Mouse (Mus musculus) lung, postnatal 10 days (tissue): ENCODE data around the gene Stub1.
A peak's percentile ranks its signal among the peaks of the same experiment; 100 is the strongest.
"Not testable (repeated sequence)": the region's sequence is repeated elsewhere in the genome, so short reads cannot be mapped to it uniquely, and the experiment has no call there.

Source experiments
- DNase-seq: peaks from one replicate; pipeline ENCODE4 v3.0.0; 2021

Gene Stub1

GRCm38 (mm10) chr17:25833291-25833663 lies at the start of gene Stub1:
TSS of gene Stub1 (minus strand) at chr17:25833404.
- peak; percentile 96 for DNase-seq

GRCm38 (mm10) chr17:25882306-25882705 lies 49.1 kb upstream of the Stub1 start:
- no peak for DNase-seq

- no peak for DNase-seq
Measured at GRCm38 (mm10) chr17:25881691-25882090, 48.5 kb upstream of the Stub1 start.

- no peak for DNase-seq
Measured at GRCm38 (mm10) chr17:25880913-25881641, 47.9 kb upstream of the Stub1 start.

GRCm38 (mm10) chr17:25880196-25880910 lies 47.1 kb upstream of the Stub1 start, which contains the start of gene Wfikkn1:
TSS of gene Wfikkn1 (minus strand) at chr17:25880858.
- no peak for DNase-seq

- DNase-seq = no peak
Measured at GRCm38 (mm10) chr17:25879750-25880149, 46.5 kb upstream of the Stub1 start.

GRCm38 (mm10) chr17:25879261-25879660 lies 46.1 kb upstream of the Stub1 start:
- DNase-seq = peak; percentile 57

- DNase-seq = no peak
Measured at GRCm38 (mm10) chr17:25878611-25879180, 45.5 kb upstream of the Stub1 start.

- no peak for DNase-seq
Measured at GRCm38 (mm10) chr17:25877741-25878610, 44.8 kb upstream of the Stub1 start.

- DNase-seq = no peak
Measured at GRCm38 (mm10) chr17:25877025-25877424, 43.8 kb upstream of the Stub1 start.

GRCm38 (mm10) chr17:25876347-25876915 lies 43.2 kb upstream of the Stub1 start:
- no peak for DNase-seq

- peak; percentile 92 for DNase-seq
Measured at GRCm38 (mm10) chr17:25875171-25876136, 42.2 kb upstream of the Stub1 start.

- DNase-seq = peak; percentile 94
Measured at GRCm38 (mm10) chr17:25874721-25875170, 41.5 kb upstream of the Stub1 start, which contains the start of gene Mettl26. TSS of gene Mettl26 (plus strand) at chr17:25875074.

GRCm38 (mm10) chr17:25874148-25874720 lies 41.0 kb upstream of the Stub1 start:
- DNase-seq = no peak

- no peak for DNase-seq
Measured at GRCm38 (mm10) chr17:25873405-25874147, 40.4 kb upstream of the Stub1 start.

- DNase-seq = no peak
Measured at GRCm38 (mm10) chr17:25872676-25873075, 39.5 kb upstream of the Stub1 start.

- not testable (repeated sequence) for DNase-seq
Measured at GRCm38 (mm10) chr17:25871566-25871965, 38.4 kb upstream of the Stub1 start.

- DNase-seq = no peak
Measured at GRCm38 (mm10) chr17:25869954-25870353, 36.8 kb upstream of the Stub1 start.

GRCm38 (mm10) chr17:25869498-25869897 lies 36.3 kb upstream of the Stub1 start:
- DNase-seq = no peak

- peak; percentile 91 for DNase-seq
Measured at GRCm38 (mm10) chr17:25868601-25869191, 35.5 kb upstream of the Stub1 start, which contains the start of gene Mcrip2. TSS of gene Mcrip2 (minus strand) at chr17:25868764.
